Mouse (Mus musculus) neural tube, embryonic 15.5 days (tissue): ENCODE measurements around the gene Daxx. TPM values are rescaled to one million over a fixed set of nuclear protein-coding genes. Genes with fewer than 3 reads are reported as not detected.

Experiments used
- ATAC-seq: fragments of 200-750 bp; cut with Nextera tagmentation; 2 replicates; pipeline ENCODE4 v1.8.0; 2017; ENCODE audit warnings: mild to moderate bottlenecking, moderate TSS enrichment, moderate library complexity; ENCODE audit not compliant: low FRiP score
- H3K27ac ChIP-seq: fragments of 300-500 bp; sonication (generic); replicated peaks from 2 replicates; pipeline ENCODE4 v1.5.1; 2015; ENCODE audit warnings: mild to moderate bottlenecking, inconsistent platforms
- H3K27me3 ChIP-seq: fragments of 300-500 bp; sonication (generic); replicated peaks from 2 replicates; pipeline ENCODE4 v1.6.1; 2015; ENCODE audit warnings: inconsistent platforms
- H3K36me3 ChIP-seq: fragments of 300-500 bp; sonication (generic); 2 replicates; pipeline ENCODE4 v1.6.1; 2015; ENCODE audit warnings: inconsistent platforms
- H3K4me1 ChIP-seq: fragments of 300-500 bp; sonication (generic); 2 replicates; pipeline ENCODE4 v1.6.1; 2015; ENCODE audit warnings: inconsistent platforms
- H3K4me2 ChIP-seq: fragments of 300-500 bp; sonication (generic); 2 replicates; pipeline ENCODE4 v1.6.1; 2015; ENCODE audit warnings: inconsistent platforms, mild to moderate bottlenecking, moderate library complexity
- H3K4me3 ChIP-seq: fragments of 300-500 bp; sonication (generic); replicated peaks from 2 replicates; pipeline ENCODE4 v1.5.1; 2015; ENCODE audit warnings: mild to moderate bottlenecking, inconsistent platforms
- H3K9ac ChIP-seq: fragments of 300-500 bp; sonication (generic); replicated peaks from 2 replicates; pipeline ENCODE4 v1.6.1; 2015; ENCODE audit warnings: mild to moderate bottlenecking, inconsistent platforms
- H3K9me3 ChIP-seq: fragments of 300-500 bp; sonication (generic); replicated peaks from 2 replicates; pipeline ENCODE4 v1.6.1; 2016; ENCODE audit warnings: inconsistent platforms
- WGBS: fragments of 180-500 bp; shearing (Covaris S2); methylation state at CpG from one replicate; pipeline ENCODE4 v1.1.7; 2015; ENCODE audit warnings: mixed read lengths; 5-methylcytosine and 5-hydroxymethylcytosine counted together
- polyA plus RNA-seq: library from polyadenylated mRNA; unstranded; fragments of >200 nt; fragmentation: Nextera tagmentation; extraction: Ambion mirVana; gene quantifications from 2 replicates; pipeline ENCODE4 v1.2.1, GENCODE M21; 2015

Gene Daxx
- polyA plus RNA-seq, 1 experiment from 2014 or later: 50.7 TPM

DNA sequence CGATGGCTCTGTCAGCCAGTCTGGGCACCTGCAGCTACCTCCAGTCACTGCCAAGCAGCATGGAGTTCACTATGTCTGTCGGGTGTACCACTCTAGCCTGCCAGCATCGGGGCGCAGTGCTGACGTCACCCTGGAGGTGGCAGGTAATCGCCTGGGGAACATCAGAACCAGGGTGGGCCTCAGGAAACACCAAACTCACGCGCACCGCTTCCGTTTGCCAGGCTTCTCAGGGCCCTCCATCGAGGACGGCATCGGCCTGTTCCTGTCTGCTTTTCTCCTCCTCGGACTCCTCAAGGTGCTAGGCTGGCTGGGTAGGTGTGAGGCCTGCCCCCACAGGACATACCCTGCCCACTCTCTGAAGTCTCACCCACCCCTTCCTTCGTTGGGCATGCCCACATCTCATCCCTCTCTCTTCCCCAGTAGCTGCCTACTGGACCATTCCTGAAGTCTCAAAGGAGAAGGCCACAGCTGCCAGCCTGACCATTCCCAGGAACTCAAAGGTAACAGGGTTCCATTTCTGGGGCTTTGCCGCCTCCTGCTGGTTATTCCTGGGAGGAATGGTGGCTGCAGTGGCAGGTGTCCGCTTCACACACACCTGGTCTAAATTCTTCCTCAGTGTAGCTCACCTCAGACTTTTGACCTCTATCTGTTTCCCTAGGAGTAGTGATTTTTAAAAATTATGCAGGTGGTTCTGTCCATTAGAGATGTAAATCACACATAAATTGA is 17.2 kb downstream of the Daxx start:
- H3K27ac ChIP-seq: no peak overlapping the region
- H3K4me1 ChIP-seq: peaks cover 24% of the 10 kb centered on the region
- no peaks in the 10 kb centered on the region for H3K27me3 ChIP-seq
- no peak overlapping the region for H3K9ac ChIP-seq
- no peak overlapping the region for H3K4me3 ChIP-seq
- peaks cover 9% of the 10 kb centered on the region; the same call in 1 of the 2 replicates for H3K36me3 ChIP-seq
- WGBS: 80% methylated on average over 17 of the region's 17 CpGs
- ATAC-seq: no peak
- H3K9me3 ChIP-seq: no peaks in the 10 kb centered on the region
- no peak overlapping the region for H3K4me2 ChIP-seq

- Histone ChIP-seq H3K4me3 (peak overlapping the region; percentile 80), H3K4me1 (peaks cover 27% of the 10 kb centered on the region), H3K27ac (no peak overlapping the region; the same call in 1 of the 2 replicates), H3K9ac (peak overlapping the region; percentile 90; the same call in 1 of the 2 replicates), H3K4me2 (peak overlapping the region; percentile 98), H3K36me3 (peaks cover 14% of the 10 kb centered on the region; the same call in 1 of the 2 replicates), H3K9me3 (no peaks in the 10 kb centered on the region), H3K27me3 (no peaks in the 10 kb centered on the region)
- ATAC-seq: no peak
- 61% methylated on average over 21 of the region's 21 CpGs for WGBS
These were observed 19.2 kb downstream of the Daxx start for GRCm38 (mm10) chr17:33928251-33928947.

DNA sequence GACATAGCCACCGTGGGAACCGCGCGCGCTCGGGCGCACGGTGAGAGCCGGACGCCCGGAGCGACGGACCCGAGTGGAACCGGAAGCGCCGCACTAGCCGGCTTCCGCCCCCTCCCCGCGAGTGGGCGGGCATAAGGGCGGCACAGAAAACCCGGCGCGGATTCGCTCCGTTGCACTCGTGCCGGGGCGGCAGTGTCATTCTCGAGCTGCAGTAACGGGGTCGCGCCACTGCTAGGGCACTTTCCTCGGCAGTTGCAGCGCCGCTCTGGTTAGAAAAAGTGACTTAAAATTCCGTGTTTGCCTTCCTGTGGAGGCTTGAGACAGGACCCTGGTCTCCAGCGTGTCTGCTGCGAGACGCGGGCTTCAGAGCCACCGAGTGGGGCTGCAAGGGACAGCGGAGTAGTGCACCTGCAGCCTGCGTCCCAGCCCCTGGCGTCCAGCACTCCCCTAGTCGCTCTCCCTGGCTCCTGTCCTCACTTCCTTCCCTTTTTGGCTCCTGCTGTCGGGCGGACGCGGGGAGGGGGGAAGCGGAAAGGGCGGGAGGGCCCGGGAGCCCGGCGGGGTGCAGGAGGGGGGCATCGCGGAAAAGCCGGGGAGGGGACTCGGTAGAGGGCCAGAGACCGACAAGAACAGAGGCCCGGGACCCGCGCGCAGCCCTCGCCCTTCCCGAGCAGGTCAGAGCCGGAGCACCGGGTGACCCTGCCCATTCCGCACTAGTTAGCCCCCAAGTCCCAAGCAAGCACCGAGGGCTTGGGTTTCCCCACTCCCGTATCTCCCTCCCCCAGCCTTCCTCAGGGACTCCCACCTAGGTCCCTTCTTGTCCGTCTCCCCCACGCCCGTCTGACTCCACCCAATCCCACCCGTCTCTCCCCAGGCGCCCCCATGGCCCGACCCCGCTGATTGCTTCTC is 20.4 kb downstream of the Daxx start, which contains the start of gene Rgl2:
Rgl2 (plus strand) TSS at position 173 of the 909 bp plus-strand sequence.
- Histone ChIP-seq H3K4me1 (peaks cover 27% of the 10 kb centered on the region), H3K4me2 (peak within 1 kb of the TSS; percentile 98), H3K4me3 (peak within 1 kb of the TSS; percentile 80), H3K9me3 (no peaks in the 10 kb centered on the region), H3K36me3 (peaks cover 22% of the 10 kb centered on the region; the same call in 1 of the 2 replicates), H3K27ac (peak within 1 kb of the TSS; percentile 97), H3K9ac (peak within 1 kb of the TSS; percentile 90), H3K27me3 (no peaks in the 10 kb centered on the region)
- WGBS: under 1% methylated on average over 71 of the region's 80 CpGs
- peak; percentile 85 for ATAC-seq

DNA sequence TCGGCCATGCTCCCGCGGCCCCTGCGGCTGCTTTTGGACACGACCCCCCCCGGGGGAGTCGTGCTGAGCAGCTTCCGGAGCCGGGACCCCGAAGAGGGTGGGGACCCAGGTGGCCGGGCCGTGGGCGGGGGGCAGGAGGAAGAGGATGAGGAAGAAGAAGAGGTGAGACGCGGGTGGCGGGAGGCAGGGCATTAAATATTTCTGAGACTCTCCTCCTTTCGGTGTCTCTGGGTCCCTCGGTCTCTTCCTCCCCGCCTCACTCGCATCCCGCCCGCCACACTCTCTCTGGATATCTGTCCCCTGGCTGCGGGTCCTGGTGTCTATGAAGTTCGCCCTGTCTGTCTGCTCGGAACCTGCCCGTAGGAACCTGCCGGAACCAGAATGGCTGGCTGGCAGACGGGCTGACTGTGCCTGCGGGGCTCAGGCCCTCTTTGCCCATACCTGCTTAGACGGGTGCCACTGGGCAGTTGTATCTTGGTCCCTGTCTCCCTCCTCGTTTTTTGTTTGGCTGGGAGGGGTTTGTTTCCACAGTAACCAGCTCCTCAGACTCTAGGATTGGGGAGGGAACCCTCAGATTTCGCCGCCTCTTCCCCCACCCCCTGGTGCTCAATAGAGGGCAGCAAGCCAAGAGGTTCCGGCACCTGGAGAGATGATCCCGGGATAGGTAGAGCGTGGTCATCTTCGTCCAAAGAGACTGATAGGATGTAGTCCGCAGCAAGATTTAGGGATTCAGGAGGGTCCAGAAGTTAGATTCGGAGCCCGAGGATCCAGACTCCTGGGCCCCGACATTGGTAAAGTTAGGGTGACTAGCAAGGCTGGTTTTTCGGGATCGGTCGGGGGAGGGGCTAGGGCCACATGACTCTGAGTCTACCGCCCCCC is 21.3 kb downstream of the Daxx start:
- peak overlapping the region; percentile 98 for H3K4me2 ChIP-seq
- H3K27me3 ChIP-seq: no peaks in the 10 kb centered on the region
- peak; percentile 15; the same call in 1 of the 2 replicates for ATAC-seq
- peaks cover 29% of the 10 kb centered on the region for H3K36me3 ChIP-seq
- no peaks in the 10 kb centered on the region for H3K9me3 ChIP-seq
- under 1% methylated on average over 45 of the region's 45 CpGs for WGBS
- peak overlapping the region; percentile 97 for H3K27ac ChIP-seq
- H3K9ac ChIP-seq: peak overlapping the region; percentile 90
- peak overlapping the region; percentile 80 for H3K4me3 ChIP-seq
- peaks cover 27% of the 10 kb centered on the region for H3K4me1 ChIP-seq

DNA sequence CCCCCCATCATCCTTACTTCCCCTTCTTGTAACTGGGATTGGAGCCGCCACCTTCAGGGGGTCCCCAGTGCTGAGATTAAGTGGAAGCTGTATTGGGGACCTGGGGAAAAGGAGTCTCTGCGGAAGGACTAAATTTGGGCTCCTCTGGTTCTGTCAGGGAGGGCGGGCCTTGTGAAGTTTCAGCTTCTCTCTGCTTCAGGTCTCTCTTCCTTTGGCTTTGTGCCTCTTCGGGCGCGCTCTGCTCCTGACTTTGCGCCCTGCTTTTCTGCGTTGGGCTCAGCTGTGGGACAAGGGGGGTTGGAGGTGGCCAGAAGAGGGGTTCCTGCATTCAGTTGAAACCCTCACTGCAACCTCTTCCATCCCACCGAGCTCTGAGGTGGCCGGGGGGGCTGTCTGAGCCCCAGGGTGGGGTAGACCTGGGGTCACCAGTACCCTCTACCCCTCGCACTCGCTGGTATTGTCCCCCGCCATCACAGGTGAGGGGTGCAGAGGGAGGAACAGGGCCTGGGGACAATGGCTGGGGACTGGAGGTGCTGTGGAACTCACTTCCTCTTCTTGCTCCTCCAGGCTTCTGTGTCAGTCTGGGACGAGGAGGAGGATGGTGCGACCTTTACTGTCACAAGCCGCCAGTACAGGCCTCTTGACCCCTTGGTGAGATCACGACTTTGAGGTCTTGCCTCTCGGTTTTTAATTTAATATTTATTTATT is 22.1 kb downstream of the Daxx start:
- no peak for ATAC-seq
- Histone ChIP-seq H3K4me1 (peaks cover 27% of the 10 kb centered on the region), H3K4me3 (peak overlapping the region; percentile 80), H3K9me3 (no peaks in the 10 kb centered on the region), H3K36me3 (peaks cover 29% of the 10 kb centered on the region), H3K9ac (peak overlapping the region; percentile 90), H3K27ac (peak overlapping the region; percentile 97; the same call in 1 of the 2 replicates), H3K27me3 (no peaks in the 10 kb centered on the region), H3K4me2 (peak overlapping the region; percentile 98)
- WGBS: 43% methylated on average over 17 of the region's 18 CpGs

GRCm38 (mm10) chr17:33931947-33932346 is 22.7 kb downstream of the Daxx start:
- WGBS: 93% methylated on average over 11 of the region's 11 CpGs
- H3K4me3 ChIP-seq: no peak overlapping the region
- no peaks in the 10 kb centered on the region for H3K9me3 ChIP-seq
- peaks cover 33% of the 10 kb centered on the region for H3K36me3 ChIP-seq
- H3K27me3 ChIP-seq: no peaks in the 10 kb centered on the region
- no peak overlapping the region for H3K27ac ChIP-seq
- ATAC-seq: no peak
- H3K4me2 ChIP-seq: 0 out of 2 replicates have a peak overlapping the region, but pooled peaks have one; percentile 98
- H3K9ac ChIP-seq: no peak overlapping the region
- H3K4me1 ChIP-seq: peaks cover 27% of the 10 kb centered on the region

DNA sequence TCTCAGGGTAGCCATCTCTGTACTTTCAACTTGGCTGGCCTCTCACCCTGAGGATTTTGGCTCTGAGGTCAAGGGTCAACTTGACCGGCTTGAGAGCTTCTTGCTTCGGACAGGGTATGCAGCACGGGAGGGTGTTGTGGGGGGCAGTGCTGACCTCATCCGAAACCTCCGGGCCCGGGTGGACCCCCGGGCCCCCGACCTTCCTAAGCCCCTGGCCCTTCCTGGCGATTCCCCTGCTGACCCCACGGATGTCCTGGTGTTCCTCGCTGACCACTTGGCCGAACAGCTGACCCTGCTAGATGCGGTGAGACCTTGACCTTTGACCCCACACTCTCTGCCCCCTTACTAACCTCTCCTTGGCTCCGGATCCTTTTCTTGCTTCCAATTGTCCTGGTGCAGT is 23.2 kb downstream of the Daxx start:
- Histone ChIP-seq H3K4me3 (no peak overlapping the region), H3K27me3 (no peaks in the 10 kb centered on the region), H3K9me3 (no peaks in the 10 kb centered on the region), H3K4me1 (peaks cover 27% of the 10 kb centered on the region), H3K36me3 (peaks cover 38% of the 10 kb centered on the region), H3K9ac (no peak overlapping the region), H3K4me2 (no peak overlapping the region), H3K27ac (no peak overlapping the region)
- no peak for ATAC-seq
- 92% methylated on average over 14 of the region's 14 CpGs for WGBS

DNA sequence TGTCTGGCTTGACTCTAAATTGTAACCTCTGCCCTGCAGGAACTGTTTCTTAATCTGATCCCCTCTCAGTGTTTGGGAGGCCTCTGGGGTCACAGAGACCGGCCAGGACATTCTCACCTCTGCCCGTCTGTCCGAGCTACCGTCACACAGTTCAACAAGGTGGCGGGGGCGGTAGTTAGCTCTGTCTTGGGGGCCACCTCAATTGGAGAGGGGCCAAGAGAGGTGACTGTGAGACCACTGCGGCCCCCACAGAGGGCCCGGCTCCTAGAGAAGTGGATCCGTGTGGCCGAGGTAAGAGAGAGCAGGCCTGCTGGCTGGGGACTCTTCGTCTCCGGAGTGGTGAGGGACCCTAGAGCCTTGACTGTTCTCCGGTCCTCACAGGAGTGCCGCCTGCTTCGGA is 23.8 kb downstream of the Daxx start:
- H3K9me3 ChIP-seq: no peaks in the 10 kb centered on the region

DNA sequence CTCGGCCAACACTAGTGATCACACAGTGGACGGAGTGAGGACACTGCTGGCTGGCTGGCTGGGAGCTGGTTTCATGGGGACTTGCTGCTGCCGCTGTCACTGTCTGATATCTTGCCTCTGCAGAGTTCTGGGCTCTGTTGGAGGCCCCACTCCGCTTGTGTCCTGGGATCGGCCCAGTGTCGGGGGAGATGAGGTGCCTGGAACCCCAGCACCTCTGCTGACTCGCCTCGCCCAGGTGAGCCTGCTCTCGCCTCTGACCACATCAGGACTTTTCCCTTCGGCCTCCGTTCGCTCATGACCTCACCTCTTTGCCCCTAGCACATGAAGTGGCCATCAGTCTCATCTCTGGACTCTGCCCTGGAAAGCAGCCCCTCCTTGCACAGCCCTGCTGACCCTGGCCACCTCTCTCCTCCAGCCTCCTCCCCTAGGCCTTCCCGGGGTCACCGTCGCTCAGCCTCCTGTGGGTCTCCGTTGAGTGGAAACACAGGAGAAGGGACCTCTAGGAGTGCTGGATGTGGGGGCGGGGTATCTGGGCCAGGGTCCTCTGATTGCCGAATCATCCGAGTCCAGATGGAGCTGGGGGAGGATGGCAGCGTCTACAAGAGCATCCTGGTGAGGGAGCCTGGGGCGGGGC is 26.3 kb downstream of the Daxx start:
- Histone ChIP-seq H3K4me1 (peaks cover 25% of the 10 kb centered on the region), H3K27me3 (no peaks in the 10 kb centered on the region), H3K36me3 (peaks cover 47% of the 10 kb centered on the region), H3K27ac (no peak overlapping the region), H3K9me3 (no peaks in the 10 kb centered on the region), H3K4me3 (no peak overlapping the region), H3K9ac (no peak overlapping the region), H3K4me2 (no peak overlapping the region)
- no peak for ATAC-seq
- 91% methylated on average over 21 of the region's 21 CpGs for WGBS

More for the DNA sequence above, 23.8 kb downstream of the Daxx start:
- H3K27ac ChIP-seq: no peak overlapping the region
- no peak overlapping the region for H3K9ac ChIP-seq
- no peaks in the 10 kb centered on the region for H3K27me3 ChIP-seq
- WGBS: 96% methylated on average over 15 of the region's 15 CpGs
- peaks cover 41% of the 10 kb centered on the region for H3K36me3 ChIP-seq
- ATAC-seq: no peak
- peaks cover 22% of the 10 kb centered on the region for H3K4me1 ChIP-seq
- no peak overlapping the region for H3K4me2 ChIP-seq
- no peak overlapping the region for H3K4me3 ChIP-seq

GRCm38 (mm10) chr17:33936993-33937392 is 27.8 kb downstream of the Daxx start:
- H3K36me3 ChIP-seq: peaks cover 47% of the 10 kb centered on the region
- H3K27ac ChIP-seq: no peak overlapping the region
- no peak overlapping the region for H3K4me2 ChIP-seq
- H3K4me1 ChIP-seq: peaks cover 24% of the 10 kb centered on the region
- 89% methylated on average over 15 of the region's 15 CpGs for WGBS
- H3K27me3 ChIP-seq: no peaks in the 10 kb centered on the region
- no peak for ATAC-seq
- no peaks in the 10 kb centered on the region for H3K9me3 ChIP-seq
- no peak overlapping the region for H3K4me3 ChIP-seq
- H3K9ac ChIP-seq: no peak overlapping the region
